Mouse (Mus musculus) Muller cell, postnatal 12 days (primary cell): ENCODE measurements around the gene Clock.

ENCODE experiments used
- DNase-seq: peaks from one replicate; pipeline ENCODE4 v3.0.0-alpha.2; 2015; ENCODE audit errors: inconsistent ontology term

Gene Clock

GRCm38 (mm10) chr5:76179791-76180190 is 124.8 kb downstream of the Clock start:
- no peak for DNase-seq

GRCm38 (mm10) chr5:76179171-76179570 is 125.4 kb downstream of the Clock start:
- DNase-seq = no peak

- no peak for DNase-seq
Observed at GRCm38 (mm10) chr5:76177664-76178063, 126.9 kb downstream of the Clock start.

DNA sequence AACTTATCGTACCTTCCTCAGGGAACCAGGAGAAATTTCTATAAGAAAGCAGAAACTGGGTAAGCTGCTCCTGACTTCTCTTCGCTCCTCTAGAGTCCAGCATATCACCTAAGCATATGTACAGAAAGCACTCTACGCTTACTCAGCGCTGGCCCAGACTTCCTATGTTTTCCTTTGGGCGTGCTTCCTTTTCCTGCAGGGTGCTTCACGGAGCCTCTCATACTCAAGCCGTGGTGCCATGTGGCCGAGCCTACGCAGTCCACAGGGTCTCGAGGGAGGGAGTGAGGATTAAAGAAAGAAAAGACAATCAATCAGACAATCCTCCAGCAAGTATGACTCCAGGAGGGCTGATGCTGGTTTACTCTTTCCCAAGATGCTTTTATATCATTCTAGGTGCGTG is 127.8 kb downstream of the Clock start:
- DNase-seq = no peak

GRCm38 (mm10) chr5:76176411-76176810 is 128.2 kb downstream of the Clock start:
- DNase-seq = no peak

GRCm38 (mm10) chr5:76175051-76175450 is 129.5 kb downstream of the Clock start:
- no peak for DNase-seq

GRCm38 (mm10) chr5:76171039-76171438 is 133.6 kb downstream of the Clock start:
- no peak for DNase-seq

- no peak for DNase-seq
Observed at GRCm38 (mm10) chr5:76170522-76170921, 134.1 kb downstream of the Clock start.

DNA sequence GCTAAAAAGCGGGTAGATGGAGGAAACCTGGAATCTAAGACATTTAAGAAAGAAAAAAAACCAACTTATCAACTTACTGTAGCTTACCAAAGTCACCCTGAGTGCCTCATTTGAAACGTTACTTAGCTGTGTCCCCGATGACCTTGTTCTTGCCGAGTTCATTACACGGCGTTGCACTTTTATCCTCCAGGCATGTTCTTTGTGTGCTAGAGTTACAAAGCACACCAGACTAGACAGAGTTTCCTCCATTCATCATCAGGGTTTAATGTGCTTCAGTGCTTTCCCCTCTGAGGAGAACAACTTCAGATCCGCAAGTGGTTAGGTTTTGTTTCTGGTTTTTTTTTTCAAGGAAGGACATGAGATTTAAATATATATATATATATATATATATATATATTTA is 139.8 kb downstream of the Clock start:
- DNase-seq = no peak

DNA sequence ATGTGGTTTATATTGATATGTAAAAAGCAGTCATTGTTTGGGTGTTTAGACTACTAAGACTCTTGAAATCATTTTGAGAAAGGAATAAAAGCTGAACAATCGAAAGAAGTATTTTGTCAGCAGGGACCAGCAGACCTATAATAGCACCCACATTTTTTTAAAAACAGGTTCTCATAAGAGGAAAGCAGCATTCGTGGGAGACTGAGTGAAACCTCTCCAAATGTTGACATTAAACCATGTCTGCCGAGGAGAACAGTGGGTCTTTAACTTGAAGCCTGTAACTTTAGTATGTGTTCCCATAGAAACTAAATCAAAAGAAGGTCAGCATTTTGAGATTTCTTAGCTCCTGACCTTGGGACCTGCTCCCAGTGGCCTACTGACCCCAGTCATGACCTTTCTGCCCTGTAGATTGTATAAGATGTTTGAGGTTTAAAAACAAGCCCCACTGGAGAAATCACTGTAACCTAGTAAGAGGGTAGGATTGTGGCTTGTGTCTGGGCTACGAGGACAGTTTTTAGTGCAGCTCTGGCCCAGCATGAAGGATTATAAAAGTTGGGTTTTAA is 140.7 kb downstream of the Clock start:
- DNase-seq = no peak

DNA sequence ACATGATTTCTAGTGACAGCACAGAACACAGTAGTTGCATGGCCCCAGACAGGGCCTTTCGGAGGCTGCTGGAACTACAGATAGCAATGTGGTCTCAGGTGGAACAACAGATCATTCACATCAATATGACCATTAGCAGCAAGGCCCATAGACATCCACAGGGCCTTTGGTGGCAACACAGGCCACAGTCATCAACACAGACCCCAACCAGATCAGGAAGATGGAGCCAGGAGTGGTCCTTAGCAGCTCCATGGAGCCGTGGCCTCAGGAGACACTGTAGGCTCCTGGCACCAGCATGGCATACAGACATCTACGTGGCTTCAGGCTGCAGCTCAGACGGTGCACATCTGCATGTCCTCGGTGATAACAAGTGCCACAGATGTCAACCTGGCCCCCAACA is 141.7 kb downstream of the Clock start:
- no peak for DNase-seq

DNA sequence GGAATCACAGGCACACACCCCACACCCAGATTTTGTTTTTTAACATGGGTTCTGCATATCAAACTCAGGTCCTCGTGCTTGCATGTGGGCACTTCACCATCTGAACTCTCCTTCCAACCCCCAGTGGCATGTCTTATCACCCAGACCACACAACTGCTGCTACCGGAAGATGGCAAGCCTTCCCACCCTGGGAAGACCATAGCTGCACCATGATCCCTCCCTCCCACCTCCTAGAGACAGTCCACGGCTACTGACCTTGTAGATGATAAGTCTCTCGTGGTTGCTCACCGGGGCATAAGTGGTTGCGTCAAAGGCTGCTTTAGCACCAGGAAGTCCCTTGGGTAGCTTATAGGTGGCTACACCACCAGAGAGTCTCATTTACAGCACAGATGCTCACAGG is 143.1 kb downstream of the Clock start:
- no peak for DNase-seq

DNA sequence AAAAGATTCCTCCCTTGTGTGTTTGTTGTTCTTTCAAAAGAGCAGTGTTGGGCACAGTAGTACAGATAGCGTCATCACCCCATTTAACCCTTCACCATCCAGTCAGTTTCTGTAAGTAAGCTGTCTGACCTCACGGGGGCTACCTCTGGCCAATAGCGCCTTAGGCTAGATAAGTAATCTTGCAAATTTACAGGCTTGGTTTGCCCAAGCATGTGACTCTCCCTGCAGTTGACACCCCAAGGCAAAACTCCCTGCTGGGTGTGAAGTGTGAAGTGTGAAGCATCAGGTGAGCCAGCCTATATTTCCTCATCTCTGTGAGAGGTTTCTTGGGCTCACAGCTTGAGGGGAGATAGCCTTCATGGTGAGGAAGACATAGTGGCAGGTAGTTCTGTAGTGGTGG is 144.5 kb downstream of the Clock start:
- no peak for DNase-seq
